Mouse (Mus musculus): ENCODE measurements around the gene Olfr393.

Gene Olfr393

DNA sequence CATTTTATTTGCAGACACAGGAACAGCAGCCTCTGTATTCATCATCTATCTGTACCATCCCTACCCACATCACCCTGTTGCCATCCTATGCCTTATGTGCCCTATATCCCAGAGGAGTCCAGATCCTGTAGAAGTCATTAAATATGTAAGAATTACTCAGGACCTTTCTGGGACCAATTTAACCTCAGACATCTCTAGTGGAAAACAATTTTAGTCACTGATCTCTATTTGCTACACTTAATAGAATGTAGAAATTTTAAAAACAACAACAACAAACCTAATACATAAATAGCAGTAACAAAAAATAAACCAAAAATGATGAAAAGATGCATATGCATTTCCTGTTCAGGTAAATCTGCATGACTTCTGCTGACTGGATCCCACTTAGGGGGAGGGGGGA is at the start of gene Olfr393:
Olfr393 (minus strand) TSS at position 101 of the 400 bp plus-strand sequence.
- DNase-seq: no peak

DNA sequence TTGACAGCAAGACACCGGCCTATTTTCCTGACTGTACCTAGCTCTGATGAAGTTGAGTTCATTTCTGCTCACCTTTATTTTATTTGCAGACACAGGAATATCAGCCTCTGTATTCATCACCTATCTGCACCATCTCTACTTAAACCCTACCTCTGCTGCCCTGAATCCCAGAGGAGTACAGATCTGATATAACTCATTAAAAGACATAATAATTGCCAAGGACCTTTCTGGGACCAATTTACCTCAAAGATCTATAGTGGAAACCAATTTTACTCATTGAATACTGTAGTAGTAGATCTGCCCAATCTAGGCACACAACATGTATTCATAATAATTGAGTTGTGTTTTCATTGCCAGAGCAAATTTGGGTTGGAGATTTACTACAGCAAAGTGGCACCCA is 39.4 kb upstream of the Olfr393 start, which contains the start of gene Olfr394:
Olfr394 (minus strand) TSS at position 101 of the 400 bp plus-strand sequence.
- DNase-seq: no peak

DNA sequence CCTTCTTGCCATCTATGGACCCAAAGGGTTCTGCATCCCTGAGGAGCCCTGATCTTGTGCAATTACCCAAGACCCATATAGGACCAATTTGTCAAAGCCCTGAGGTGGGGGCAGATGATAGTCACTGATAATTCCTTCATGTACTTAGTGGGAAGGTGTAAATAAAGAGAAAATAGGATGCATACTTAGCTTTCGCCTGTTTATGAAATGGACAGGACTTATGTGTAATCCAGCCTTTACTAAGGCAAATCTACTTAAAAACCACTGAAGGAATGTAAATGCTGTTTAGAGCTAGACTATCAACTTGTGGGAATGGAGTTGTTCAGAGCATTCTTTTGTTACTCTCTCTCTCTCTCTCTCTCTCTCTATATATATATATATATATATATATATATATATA is 34.3 kb downstream of the Olfr393 start, which contains the start of gene Olfr392:
Olfr392 (minus strand) TSS at position 101 of the 400 bp plus-strand sequence.
- DNase-seq: no peak

DNA sequence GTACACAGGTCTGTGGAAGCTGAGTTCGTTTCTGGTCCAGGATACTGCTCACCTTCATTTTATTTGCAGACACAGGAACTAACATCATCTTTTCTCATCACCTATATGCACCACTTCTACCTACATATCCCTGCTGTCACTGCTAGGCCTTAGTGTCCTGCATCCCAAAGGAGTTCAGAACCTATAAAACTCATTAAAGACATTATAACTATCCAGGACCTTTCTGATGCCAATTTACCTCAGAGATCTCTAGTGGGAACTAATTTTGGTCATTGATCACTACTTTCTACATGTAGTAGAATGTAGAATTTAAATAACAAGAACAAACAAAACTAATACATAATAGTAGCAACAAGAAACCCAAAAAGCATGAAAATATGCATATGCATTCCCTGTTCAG is 48.3 kb downstream of the Olfr393 start, which contains the start of gene Olfr391-ps:
Olfr391-ps (minus strand) TSS at position 101 of the 400 bp plus-strand sequence.
- DNase-seq: no peak

All from kidney, postnatal 36 days (tissue).